Mouse (Mus musculus) CH12.LX (cell line): Measurements from ENCODE around the gene Riox2.

Experiments used
- CTCF ChIP-seq, 2 experiments: IDR thresholded peaks in 1 of 2; conservative IDR thresholded peaks in 1 of 2; 2 replicates each; pipeline ENCODE4 v1.5.1; 2011 to 2012; ENCODE audit warnings: low read depth in 2 of 2, low read length in 2 of 2, improper control_type of control experiment in 1 of 2, inconsistent platforms in 1 of 2, mild to moderate bottlenecking in 1 of 2, moderate library complexity in 1 of 2
- EP300 ChIP-seq: IDR thresholded peaks from 2 replicates; pipeline ENCODE4 v1.6.1; 2011; ENCODE audit warnings: low read length, improper control_type of control experiment
- ETS1 ChIP-seq: conservative IDR thresholded peaks from 2 replicates; pipeline ENCODE4 v1.6.1; 2012; ENCODE audit warnings: low read depth, mild to moderate bottlenecking, inconsistent platforms, low read length, improper control_type of control experiment, moderate library complexity
- GABPA ChIP-seq: IDR thresholded peaks from 2 replicates; pipeline ENCODE4 v1.6.1; 2012; ENCODE audit warnings: low read depth, low read length, improper control_type of control experiment, inconsistent platforms; ENCODE audit not compliant: insufficient replicate concordance
- JUN ChIP-seq: IDR thresholded peaks from 2 replicates; pipeline ENCODE4 v1.6.1; 2011; ENCODE audit warnings: low read depth, mild to moderate bottlenecking, low read length, improper control_type of control experiment, moderate library complexity; ENCODE audit not compliant: insufficient read depth
- KAT2A ChIP-seq: IDR thresholded peaks from 2 replicates; pipeline ENCODE4 v1.6.1; 2012; ENCODE audit warnings: low read length, improper control_type of control experiment, inconsistent platforms; ENCODE audit not compliant: insufficient replicate concordance
- POLR2A ChIP-seq: IDR thresholded peaks from 2 replicates; pipeline ENCODE4 v1.6.1; 2011; ENCODE audit warnings: low read depth, mild to moderate bottlenecking, improper control_type of control experiment, low read length
- RAD21 ChIP-seq: IDR thresholded peaks from 2 replicates; pipeline ENCODE4 v1.6.1; 2011; ENCODE audit warnings: low read depth, mild to moderate bottlenecking, low read length, improper control_type of control experiment, moderate library complexity
- SMC3 ChIP-seq: IDR thresholded peaks from 2 replicates; pipeline ENCODE4 v1.6.1; 2011; ENCODE audit warnings: low read depth, low read length, improper control_type of control experiment
- TCF12 ChIP-seq: IDR thresholded peaks from 2 replicates; pipeline ENCODE4 v1.6.1; 2014; ENCODE audit warnings: low read depth, mild to moderate bottlenecking, inconsistent platforms, low read length, improper control_type of control experiment
- USF1 ChIP-seq: IDR thresholded peaks from 2 replicates; pipeline ENCODE4 v1.6.1; 2014; ENCODE audit warnings: low read depth, mild to moderate bottlenecking, inconsistent platforms, low read length, improper control_type of control experiment
- ZNF384 ChIP-seq: IDR thresholded peaks from 2 replicates; pipeline ENCODE4 v1.6.1; 2012; ENCODE audit warnings: low read depth, low read length, improper control_type of control experiment, inconsistent platforms

- TF ChIP-seq JUN (no peak), GABPA (no peak), POLR2A (no peak), ETS1 (no peak), EP300 (no peak), TCF12 (no peak), CTCF (conservative IDR thresholded peaks at IDR 0.05 in 1 of 2, IDR thresholded peaks at IDR 0.05 in 1 of 2; ENCODE audit: low read depth in 2 of 2, low read length in 2 of 2) (no peak), USF1 (no peak), KAT2A (no peak), SMC3 (no peak), RAD21 (no peak), ZNF384 (no peak)
Measured at GRCm38 (mm10) chr16:59487975-59488548, 16.5 kb downstream of the Riox2 start.
